Mouse (Mus musculus): ENCODE measurements around the gene Hdac4. TPM values are rescaled to one million over a fixed set of nuclear protein-coding genes. Genes with fewer than 3 reads are reported as not detected.
A peak's percentile ranks its signal among the peaks of the same experiment; 100 is the strongest.

Hdac4 gene
- polyA plus RNA-seq, 1 experiment from 2014 or later: 14.2 TPM

GRCm38 (mm10) chr1:92037039-92037438 lies 158.5 kb downstream of the Hdac4 start:
- Histone ChIP-seq H3K27me3 (ENCODE audit: insufficient read depth, poor library complexity, severe bottlenecking) (no peaks in the 10 kb centered on the region), H3K9me3 (no peaks in the 10 kb centered on the region), H3K4me3 (no peak overlapping the region), H3K4me1 (peaks cover 20% of the 10 kb centered on the region), H3K27ac (no peak overlapping the region), H3K36me3 (peaks cover 3% of the 10 kb centered on the region; the same call in 1 of the 2 replicates)
- 88% methylated on average over 7 of the region's 7 CpGs for WGBS
- no peak for DNase-seq (ENCODE audit: low spot score)

- Histone ChIP-seq H3K27ac (peak overlapping the region; percentile 22; the same call in 1 of the 2 replicates), H3K9me3 (no peaks in the 10 kb centered on the region)
- 43% methylated on average over 6 of the region's 6 CpGs for WGBS
Measured at GRCm38 (mm10) chr1:92035770-92036169, 159.7 kb downstream of the Hdac4 start.

GRCm38 (mm10) chr1:92034247-92034646 lies 161.3 kb downstream of the Hdac4 start:
- Histone ChIP-seq H3K4me1 (peaks cover 20% of the 10 kb centered on the region), H3K27ac (no peak overlapping the region), H3K36me3 (peaks cover 9% of the 10 kb centered on the region; the same call in 1 of the 2 replicates), H3K9me3 (no peaks in the 10 kb centered on the region), H3K4me3 (no peak overlapping the region), H3K27me3 (ENCODE audit: insufficient read depth, poor library complexity, severe bottlenecking) (no peaks in the 10 kb centered on the region)
- WGBS: 78% methylated on average over 3 of the region's 3 CpGs
- no peak for DNase-seq (ENCODE audit: low spot score)

More at GRCm38 (mm10) chr1:92035770-92036169, 159.7 kb downstream of the Hdac4 start:
- Histone ChIP-seq H3K4me3 (no peak overlapping the region), H3K4me1 (peaks cover 20% of the 10 kb centered on the region), H3K36me3 (peaks cover 3% of the 10 kb centered on the region; the same call in 1 of the 2 replicates), H3K27me3 (ENCODE audit: insufficient read depth, poor library complexity, severe bottlenecking) (no peaks in the 10 kb centered on the region)
- no peak for DNase-seq (ENCODE audit: low spot score)

GRCm38 (mm10) chr1:92033463-92033862 lies 162.0 kb downstream of the Hdac4 start:
- no peaks in the 10 kb centered on the region for H3K9me3 ChIP-seq
- no peak for DNase-seq (ENCODE audit: low spot score)
- 80% methylated on average over 7 of the region's 7 CpGs for WGBS
- peaks cover 20% of the 10 kb centered on the region for H3K4me1 ChIP-seq
- H3K36me3 ChIP-seq: peaks cover 16% of the 10 kb centered on the region; the same call in 1 of the 2 replicates
- no peak overlapping the region for H3K27ac ChIP-seq
- no peak overlapping the region for H3K4me3 ChIP-seq
- no peaks in the 10 kb centered on the region for H3K27me3 ChIP-seq (ENCODE audit: insufficient read depth, poor library complexity, severe bottlenecking)

- Histone ChIP-seq H3K4me1 (peaks cover 13% of the 10 kb centered on the region), H3K27me3 (ENCODE audit: insufficient read depth, poor library complexity, severe bottlenecking) (no peaks in the 10 kb centered on the region), H3K4me3 (no peak overlapping the region), H3K36me3 (peaks cover 28% of the 10 kb centered on the region), H3K27ac (no peak overlapping the region), H3K9me3 (no peaks in the 10 kb centered on the region)
- 84% methylated on average over 6 of the region's 6 CpGs for WGBS
- DNase-seq (ENCODE audit: low spot score): no peak
Measured at GRCm38 (mm10) chr1:92030541-92030940, 165.0 kb downstream of the Hdac4 start.

- Histone ChIP-seq H3K4me3 (no peak overlapping the region), H3K9me3 (no peaks in the 10 kb centered on the region), H3K36me3 (peaks cover 24% of the 10 kb centered on the region), H3K27me3 (ENCODE audit: insufficient read depth, poor library complexity, severe bottlenecking) (no peaks in the 10 kb centered on the region), H3K27ac (no peak overlapping the region), H3K4me1 (no peaks in the 10 kb centered on the region)
- no peak for DNase-seq (ENCODE audit: low spot score)
- WGBS: 92% methylated on average over 2 of the region's 2 CpGs
Measured at GRCm38 (mm10) chr1:92028158-92028557, 167.3 kb downstream of the Hdac4 start.

- H3K4me3 ChIP-seq: no peak overlapping the region
- DNase-seq (ENCODE audit: low spot score): no peak
- WGBS: 92% methylated on average over 3 of the region's 3 CpGs
- H3K27me3 ChIP-seq (ENCODE audit: insufficient read depth, poor library complexity, severe bottlenecking): no peaks in the 10 kb centered on the region
- no peak overlapping the region for H3K27ac ChIP-seq
- H3K36me3 ChIP-seq: peaks cover 24% of the 10 kb centered on the region
- no peaks in the 10 kb centered on the region for H3K4me1 ChIP-seq
- H3K9me3 ChIP-seq: no peaks in the 10 kb centered on the region
Measured at GRCm38 (mm10) chr1:92026351-92026750, 169.1 kb downstream of the Hdac4 start.

GRCm38 (mm10) chr1:92023906-92024305 lies 171.6 kb downstream of the Hdac4 start:
- WGBS: 78% methylated on average over 3 of the region's 3 CpGs
- Histone ChIP-seq H3K27ac (no peak overlapping the region), H3K4me3 (no peak overlapping the region), H3K36me3 (peaks cover 16% of the 10 kb centered on the region), H3K27me3 (ENCODE audit: insufficient read depth, poor library complexity, severe bottlenecking) (no peaks in the 10 kb centered on the region), H3K4me1 (no peaks in the 10 kb centered on the region), H3K9me3 (no peaks in the 10 kb centered on the region)
- no peak for DNase-seq (ENCODE audit: low spot score)

GRCm38 (mm10) chr1:92022009-92022408 lies 173.5 kb downstream of the Hdac4 start:
- H3K27me3 ChIP-seq (ENCODE audit: insufficient read depth, poor library complexity, severe bottlenecking): no peaks in the 10 kb centered on the region
- peaks cover 8% of the 10 kb centered on the region for H3K36me3 ChIP-seq

GRCm38 (mm10) chr1:92015938-92016672 lies 179.4 kb downstream of the Hdac4 start:
- peaks cover 7% of the 10 kb centered on the region; the same call in 1 of the 2 replicates for H3K4me1 ChIP-seq
- H3K27me3 ChIP-seq (ENCODE audit: insufficient read depth, poor library complexity, severe bottlenecking): no peaks in the 10 kb centered on the region
- no peak overlapping the region for H3K27ac ChIP-seq
- peaks cover 11% of the 10 kb centered on the region for H3K36me3 ChIP-seq
- H3K4me3 ChIP-seq: no peak overlapping the region
- DNase-seq (ENCODE audit: low spot score): no peak
- 61% methylated on average over 4 of the region's 4 CpGs for WGBS
- H3K9me3 ChIP-seq: no peaks in the 10 kb centered on the region

More at GRCm38 (mm10) chr1:92022009-92022408, 173.5 kb downstream of the Hdac4 start:
- no peak for DNase-seq (ENCODE audit: low spot score)
- no peak overlapping the region for H3K4me3 ChIP-seq
- 87% methylated on average over 4 of the region's 4 CpGs for WGBS
- no peak overlapping the region for H3K27ac ChIP-seq
- H3K9me3 ChIP-seq: no peaks in the 10 kb centered on the region
- H3K4me1 ChIP-seq: no peaks in the 10 kb centered on the region

GRCm38 (mm10) chr1:92015252-92015651 lies 180.2 kb downstream of the Hdac4 start:
- Histone ChIP-seq H3K27me3 (ENCODE audit: insufficient read depth, poor library complexity, severe bottlenecking) (no peaks in the 10 kb centered on the region), H3K36me3 (peaks cover 11% of the 10 kb centered on the region), H3K4me3 (no peak overlapping the region), H3K27ac (no peak overlapping the region), H3K4me1 (peaks cover 7% of the 10 kb centered on the region; the same call in 1 of the 2 replicates), H3K9me3 (no peaks in the 10 kb centered on the region)
- no peak for DNase-seq (ENCODE audit: low spot score)

GRCm38 (mm10) chr1:92014496-92014895 lies 181.0 kb downstream of the Hdac4 start:
- peaks cover 7% of the 10 kb centered on the region; the same call in 1 of the 2 replicates for H3K4me1 ChIP-seq
- no peak for DNase-seq (ENCODE audit: low spot score)
- no peaks in the 10 kb centered on the region for H3K27me3 ChIP-seq (ENCODE audit: insufficient read depth, poor library complexity, severe bottlenecking)
- H3K4me3 ChIP-seq: no peak overlapping the region
- H3K36me3 ChIP-seq: peaks cover 11% of the 10 kb centered on the region
- no peaks in the 10 kb centered on the region for H3K9me3 ChIP-seq
- H3K27ac ChIP-seq: no peak overlapping the region

GRCm38 (mm10) chr1:92006666-92007065 lies 188.8 kb downstream of the Hdac4 start:
- DNase-seq (ENCODE audit: low spot score): no peak
- no peaks in the 10 kb centered on the region for H3K27me3 ChIP-seq (ENCODE audit: insufficient read depth, poor library complexity, severe bottlenecking)
- WGBS: 35% methylated on average over 1 of the region's 1 CpGs

More at GRCm38 (mm10) chr1:92006666-92007065, 188.8 kb downstream of the Hdac4 start:
- Histone ChIP-seq H3K9me3 (no peaks in the 10 kb centered on the region), H3K27ac (no peak overlapping the region), H3K4me3 (no peak overlapping the region), H3K4me1 (peaks cover 10% of the 10 kb centered on the region), H3K36me3 (0 out of 2 replicates have a peak, but pooled peaks cover under 1% of the 10 kb centered on the region)

Data from heart, embryonic 10.5 days (tissue).